Mouse (Mus musculus) MEL (cell line): ENCODE measurements at regions not wholly inside any gene's neighbourhood (a gene's known extent, or its start where the extent isn't known, plus 50 kb on each side); places are given as distances from the start of the nearest gene placed in this dataset.

Experiments used
- CHD2 ChIP-seq: IDR thresholded peaks from 2 replicates; pipeline ENCODE4 v1.6.1; 2011; ENCODE audit warnings: low read length, improper control_type of control experiment
- CTCF ChIP-seq, 3 experiments: IDR thresholded peaks in 2 of 3; conservative IDR thresholded peaks in 1 of 3; 2 replicates each; pipeline ENCODE4 v1.5.1; 2011 to 2012; ENCODE audit warnings: low read length in 3 of 3, low read depth in 2 of 3, mild to moderate bottlenecking in 2 of 3, improper control_type of control experiment in 1 of 3, inconsistent platforms in 1 of 3, mixed read lengths in 1 of 3, moderate library complexity in 1 of 3; ENCODE audit not compliant: control insufficient read depth in 1 of 3, insufficient read depth in 1 of 3, poor library complexity in 1 of 3, severe bottlenecking in 1 of 3
- E2F4 ChIP-seq: IDR thresholded peaks from 2 replicates; pipeline ENCODE4 v1.6.1; 2011; ENCODE audit warnings: low read depth, low read length, improper control_type of control experiment, borderline replicate concordance
- GATA1 ChIP-seq: IDR thresholded peaks from 2 replicates; pipeline ENCODE4 v1.6.1; 2011; ENCODE audit warnings: low read depth, low read length, improper control_type of control experiment
- HCFC1 ChIP-seq: IDR thresholded peaks from 2 replicates; pipeline ENCODE4 v1.6.1; 2012; ENCODE audit warnings: low read depth, mild to moderate bottlenecking, inconsistent platforms, low read length, improper control_type of control experiment, moderate library complexity
- MAX ChIP-seq: IDR thresholded peaks from 2 replicates; pipeline ENCODE4 v1.6.1; 2011; ENCODE audit warnings: low read length, improper control_type of control experiment
- MAZ ChIP-seq: IDR thresholded peaks from 2 replicates; pipeline ENCODE4 v1.6.1; 2012; ENCODE audit warnings: low read depth, mild to moderate bottlenecking, inconsistent platforms, low read length, improper control_type of control experiment
- MEF2A ChIP-seq: IDR thresholded peaks from 2 replicates; pipeline ENCODE4 v1.6.1; 2014; ENCODE audit warnings: low read depth, mild to moderate bottlenecking, inconsistent platforms, low read length, improper control_type of control experiment; ENCODE audit not compliant: poor library complexity, insufficient replicate concordance, severe bottlenecking; ENCODE audit errors: extremely low read depth
- MYB ChIP-seq: IDR thresholded peaks from 2 replicates; pipeline ENCODE4 v1.6.1; 2011; ENCODE audit warnings: mild to moderate bottlenecking, low read depth, low read length, improper control_type of control experiment
- NELFE ChIP-seq: IDR thresholded peaks from 2 replicates; pipeline ENCODE4 v1.6.1; 2011; ENCODE audit warnings: low read depth, low read length, improper control_type of control experiment
- POLR2A ChIP-seq, 2 experiments: IDR thresholded peaks; 2 replicates each; pipeline ENCODE4 v1.6.1; 2011 to 2012; ENCODE audit warnings: low read length in 2 of 2, mild to moderate bottlenecking in 2 of 2, control low read depth in 1 of 2, improper control_type of control experiment in 1 of 2, low read depth in 1 of 2, moderate library complexity in 1 of 2; ENCODE audit not compliant: control insufficient read depth in 1 of 2, insufficient read depth in 1 of 2, poor library complexity in 1 of 2
- POLR2AphosphoS5 ChIP-seq: IDR thresholded peaks from 2 replicates; pipeline ENCODE4 v1.6.1; 2012; ENCODE audit warnings: low read depth, borderline replicate concordance, mild to moderate bottlenecking, inconsistent platforms, low read length, moderate library complexity, mixed read lengths
- SMC3 ChIP-seq: IDR thresholded peaks from 2 replicates; pipeline ENCODE4 v1.6.1; 2011; ENCODE audit warnings: low read depth, low read length, improper control_type of control experiment
- ZC3H11A ChIP-seq: IDR thresholded peaks from 2 replicates; pipeline ENCODE4 v1.6.1; 2012; ENCODE audit warnings: low read depth, mild to moderate bottlenecking, inconsistent platforms, low read length, improper control_type of control experiment

DNA sequence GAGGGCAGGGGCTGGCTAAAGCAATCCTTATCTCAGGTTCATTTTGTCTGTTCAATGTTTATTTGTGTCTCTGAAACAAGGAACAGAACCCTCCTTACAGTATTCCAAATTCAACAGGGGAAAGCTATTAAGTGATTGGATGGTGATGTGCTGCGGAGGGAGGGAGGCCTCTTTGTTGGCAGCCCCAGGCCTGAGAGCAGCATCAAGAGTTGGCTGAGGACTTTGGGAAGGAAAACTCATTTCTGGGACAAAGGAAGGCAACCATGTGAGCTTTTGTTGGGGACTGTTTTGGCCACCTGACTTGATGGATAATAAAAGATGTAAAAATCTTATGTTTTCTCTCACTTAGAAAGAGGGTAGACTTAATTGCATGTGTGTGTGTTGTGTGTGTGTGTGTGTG is 58.8 kb upstream of the Ccdc80 start:
- no peak for TF ChIP-seq MAX
- no peak for TF ChIP-seq GATA1
- TF ChIP-seq MAZ: no peak
- TF ChIP-seq MYB: no peak
- TF ChIP-seq POLR2AphosphoS5: no peak
- TF ChIP-seq CHD2: no peak
- TF ChIP-seq POLR2A (IDR thresholded peaks at IDR 0.05; ENCODE audit: control insufficient read depth in 1 of 2, insufficient read depth in 1 of 2, low read depth in 1 of 2, low read length in 2 of 2, poor library complexity in 1 of 2): no peak
- TF ChIP-seq ZC3H11A: no peak
- no peak for TF ChIP-seq CTCF (IDR thresholded peaks at IDR 0.05 in 2 of 3, conservative IDR thresholded peaks at IDR 0.05 in 1 of 3; ENCODE audit: control insufficient read depth in 1 of 3, insufficient read depth in 1 of 3, low read depth in 2 of 3, low read length in 3 of 3, poor library complexity in 1 of 3, severe bottlenecking in 1 of 3)
- no peak for TF ChIP-seq SMC3
- TF ChIP-seq E2F4: no peak
- TF ChIP-seq NELFE: no peak
- no peak for TF ChIP-seq HCFC1
- TF ChIP-seq MEF2A: no peak
